Mouse (Mus musculus): ENCODE results near the gene Nthl1.
"Not testable (repeated sequence)": the region's sequence is repeated elsewhere in the genome, so short reads cannot be mapped to it uniquely, and the experiment has no call there.

Nthl1 gene

GRCm38 (mm10) chr17:24649581-24650069 is 17.1 kb downstream of the Nthl1 start:
- CTCF ChIA-PET, result no interaction called here

- CTCF ChIA-PET, result no interaction called here
Measured at GRCm38 (mm10) chr17:24650070-24650616, 17.7 kb downstream of the Nthl1 start, which contains the start of gene Slc9a3r2. Slc9a3r2 (minus strand) TSS chr17:24650327.

GRCm38 (mm10) chr17:24650766-24651165 is 18.3 kb downstream of the Nthl1 start:
- CTCF ChIA-PET, result no interaction called here

- CTCF ChIA-PET, result no interaction called here
Measured at GRCm38 (mm10) chr17:24651835-24652234, 19.4 kb downstream of the Nthl1 start.

- CTCF ChIA-PET, result interaction anchor here (0.6 to 0.9 kb wide), 2 partner anchors 159 to 161 kb away, joined by 3 to 7 read pairs; no protein-coding TSS in a partner anchor
Measured at GRCm38 (mm10) chr17:24653967-24654710, 21.7 kb downstream of the Nthl1 start.

- CTCF ChIA-PET, result interaction anchor here (0.7 kb wide), 1 partner anchor 15 kb away, joined by 3 read pairs; no protein-coding TSS in a partner anchor
Measured at GRCm38 (mm10) chr17:24654969-24655368, 22.5 kb downstream of the Nthl1 start.

- CTCF ChIA-PET, result no interaction called here
Measured at GRCm38 (mm10) chr17:24658017-24658758, 25.7 kb downstream of the Nthl1 start, which contains the start of gene Npw. Npw (minus strand) TSS chr17:24658457.

- CTCF ChIA-PET, result not testable (repeated sequence)
Measured at GRCm38 (mm10) chr17:24667011-24667410, 34.5 kb downstream of the Nthl1 start.

- CTCF ChIA-PET, result no interaction called here
Measured at GRCm38 (mm10) chr17:24667416-24667815, 34.9 kb downstream of the Nthl1 start.

- CTCF ChIA-PET, result interaction anchor here (1.2 kb wide), 1 partner anchor 121 kb away, joined by 5 read pairs; no protein-coding TSS in a partner anchor
Measured at GRCm38 (mm10) chr17:24669214-24669544, 36.7 kb downstream of the Nthl1 start.

GRCm38 (mm10) chr17:24669545-24670245 is 37.2 kb downstream of the Nthl1 start, which contains the start of gene Zfp598:
Zfp598 (plus strand) TSS chr17:24669687.
- CTCF ChIA-PET, result interaction anchor here (1.2 kb wide), 1 partner anchor 121 kb away, joined by 5 read pairs; no protein-coding TSS in a partner anchor

- CTCF ChIA-PET, result no interaction called here
Measured at GRCm38 (mm10) chr17:24670246-24670844, 37.9 kb downstream of the Nthl1 start.

- CTCF ChIA-PET, result no interaction called here
Measured at GRCm38 (mm10) chr17:24671346-24671745, 38.9 kb downstream of the Nthl1 start.

- CTCF ChIA-PET, result no interaction called here
Measured at GRCm38 (mm10) chr17:24672141-24672540, 39.7 kb downstream of the Nthl1 start.

- CTCF ChIA-PET, result interaction anchor here (1.3 kb wide), 1 partner anchor 53 kb away, joined by 4 read pairs; no protein-coding TSS in a partner anchor
Measured at GRCm38 (mm10) chr17:24674277-24674676, 41.8 kb downstream of the Nthl1 start.

- CTCF ChIA-PET, result interaction anchor here (1.4 kb wide), 1 partner anchor 11 kb away, joined by 3 read pairs; no protein-coding TSS in a partner anchor
Measured at GRCm38 (mm10) chr17:24676187-24676586, 43.7 kb downstream of the Nthl1 start.

GRCm38 (mm10) chr17:24676877-24677276 is 44.4 kb downstream of the Nthl1 start:
- CTCF ChIA-PET, result interaction anchor here (0.6 to 1.4 kb wide), 2 partner anchors 10 to 204 kb away, joined by 3 read pairs; no protein-coding TSS in a partner anchor

- CTCF ChIA-PET, result no interaction called here
Measured at GRCm38 (mm10) chr17:24677500-24678080, 45.1 kb downstream of the Nthl1 start.

- CTCF ChIA-PET, result interaction anchor here (0.6 to 0.7 kb wide), 3 partner anchors 10 to 116 kb away, joined by 3 to 8 read pairs (median 3); no protein-coding TSS in a partner anchor
Measured at GRCm38 (mm10) chr17:24686514-24686913, 54.0 kb downstream of the Nthl1 start.

GRCm38 (mm10) chr17:24687146-24687595 is 54.7 kb downstream of the Nthl1 start:
- CTCF ChIA-PET, result interaction anchor here (0.6 to 0.7 kb wide), 3 partner anchors 11 to 115 kb away, joined by 3 to 8 read pairs (median 3); no protein-coding TSS in a partner anchor

All from spleen, embryonic (tissue).